Mouse (Mus musculus): ENCODE results near the gene Tyw5.
A peak's percentile ranks its signal among the peaks of the same experiment; 100 is the strongest.

The Tyw5 gene

DNA sequence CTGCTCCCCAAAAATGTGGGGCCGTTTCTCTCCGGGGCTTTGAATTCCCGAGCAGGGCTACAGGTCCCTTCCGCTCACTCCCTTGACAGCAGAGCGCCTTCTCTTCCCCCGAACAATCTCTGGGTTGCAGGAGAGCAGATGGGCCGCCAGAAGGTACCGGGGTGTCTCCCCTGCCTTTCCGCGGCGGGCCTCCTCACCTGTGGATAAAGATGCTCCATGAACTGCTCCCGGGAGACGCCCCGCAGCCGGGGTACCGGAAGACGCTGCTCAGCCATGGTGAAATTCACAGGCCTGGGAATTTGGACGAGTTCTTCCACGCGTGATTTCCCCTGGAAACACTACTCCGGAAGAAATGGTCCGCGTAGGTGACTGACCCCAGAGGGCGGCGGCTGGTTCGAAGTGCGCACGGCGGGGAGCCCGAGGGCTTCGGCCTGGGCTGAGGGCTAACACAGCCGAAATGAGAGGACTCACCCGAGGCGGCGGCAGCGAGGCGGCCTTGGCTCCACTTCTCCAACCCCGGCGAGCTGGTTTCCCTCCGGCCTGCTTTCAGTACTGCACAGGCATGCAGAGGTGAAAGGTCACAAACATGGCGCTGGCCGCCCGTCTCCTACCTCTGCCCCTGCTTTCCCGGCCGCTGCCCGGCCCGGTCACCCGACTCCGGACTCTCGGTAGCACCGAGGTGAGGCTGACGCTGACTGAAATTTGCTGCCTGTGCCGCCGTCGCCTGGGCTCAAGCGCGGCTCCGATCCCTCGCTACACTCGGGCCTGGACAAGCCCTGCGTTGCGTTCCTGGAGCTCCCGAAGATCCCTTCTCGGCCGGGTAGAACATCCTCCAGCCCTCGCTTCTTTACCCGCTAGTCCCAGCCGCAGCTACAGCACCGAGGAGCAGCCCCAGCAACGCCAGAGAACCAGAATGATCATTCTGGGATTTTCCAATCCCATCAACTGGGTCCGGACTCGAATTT lies at the start of gene Tyw5, which contains the start of gene Maip1:
Gene Tyw5, minus strand, starts transcription at position 915 of the 965 bp plus-strand sequence.
Gene Maip1, plus strand, starts transcription at position 142 of the 965 bp plus-strand sequence.
- peak; percentile 88 for DNase-seq

DNA sequence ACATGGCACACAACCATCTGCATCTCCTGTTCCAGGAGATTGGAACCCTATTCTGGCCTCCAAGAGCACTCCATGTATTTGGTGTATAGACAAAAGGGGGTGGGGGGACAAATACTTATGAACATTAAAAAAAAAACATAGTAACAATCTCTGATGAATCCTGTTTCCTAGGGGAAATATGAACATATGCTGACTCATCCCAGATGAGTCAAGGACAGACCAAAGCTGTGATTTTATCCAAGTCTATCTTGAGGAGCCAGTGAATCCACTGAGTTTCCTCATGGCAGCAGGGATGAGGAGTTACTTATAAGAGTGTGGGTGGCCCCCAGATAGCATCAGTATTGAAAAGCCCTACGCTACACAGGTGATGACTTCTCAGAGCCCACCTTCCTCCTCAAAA lies 43.3 kb upstream of the Tyw5 start:
- DNase-seq, result no peak

DNA sequence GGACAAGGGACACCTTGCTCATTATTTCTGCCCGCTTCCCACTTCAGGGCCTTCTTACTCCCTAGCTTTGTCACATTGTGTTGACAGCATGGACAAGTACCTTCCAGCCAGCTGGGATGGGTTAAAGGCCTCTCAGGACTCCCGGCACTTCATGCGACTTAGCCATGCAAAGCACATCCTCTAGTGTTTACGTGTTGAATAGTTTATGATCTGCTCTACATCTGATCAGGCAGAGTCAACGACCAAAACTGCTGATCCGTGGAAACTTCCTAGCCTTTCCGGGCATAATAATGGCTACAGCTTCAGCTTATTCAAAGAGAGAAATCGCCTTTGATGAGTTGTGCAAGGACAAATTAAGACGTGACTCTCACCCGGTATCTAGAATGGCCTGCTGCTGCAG lies 38.8 kb upstream of the Tyw5 start:
- DNase-seq, result no peak

DNA sequence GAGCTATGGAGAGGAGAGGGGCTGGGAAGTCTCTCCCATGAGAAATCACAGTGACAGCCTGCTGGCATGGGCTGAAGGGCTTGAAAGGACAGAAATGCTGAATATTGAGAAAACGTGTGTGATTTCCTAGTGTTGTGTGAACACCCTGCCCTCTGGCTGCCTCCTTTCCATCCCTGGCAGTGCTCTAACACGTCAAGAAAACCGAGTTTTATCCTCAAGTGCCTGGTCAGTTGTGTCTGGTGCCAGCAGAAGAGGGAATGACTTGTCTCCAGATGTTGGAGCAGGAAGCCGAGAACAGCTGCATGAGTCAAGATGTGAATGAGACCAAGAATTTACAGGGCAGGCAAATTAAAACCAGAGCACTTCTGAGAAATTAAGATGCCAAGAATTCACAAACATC lies 33.9 kb upstream of the Tyw5 start:
- DNase-seq, result no peak

DNA sequence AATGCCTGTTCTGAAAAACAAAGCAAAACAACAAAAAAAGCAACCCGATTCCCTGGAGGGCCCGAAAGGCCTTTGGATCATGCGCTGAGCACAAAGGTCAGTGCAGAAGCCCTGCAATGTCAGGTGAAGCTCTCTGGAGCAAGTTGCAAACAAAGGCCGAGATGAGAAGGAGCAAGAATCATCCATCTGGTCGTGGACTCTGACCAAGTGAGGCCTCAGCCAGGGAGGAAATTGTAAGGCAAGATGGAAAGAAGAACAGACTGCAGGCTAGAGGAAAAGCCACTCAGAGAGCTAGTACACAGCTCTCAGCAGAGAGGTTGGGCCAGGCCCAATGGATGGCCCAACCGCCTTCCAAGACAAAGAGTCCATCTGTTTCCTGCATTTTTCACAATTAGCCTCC lies 32.1 kb upstream of the Tyw5 start:
- DNase-seq, result peak; percentile 17

DNA sequence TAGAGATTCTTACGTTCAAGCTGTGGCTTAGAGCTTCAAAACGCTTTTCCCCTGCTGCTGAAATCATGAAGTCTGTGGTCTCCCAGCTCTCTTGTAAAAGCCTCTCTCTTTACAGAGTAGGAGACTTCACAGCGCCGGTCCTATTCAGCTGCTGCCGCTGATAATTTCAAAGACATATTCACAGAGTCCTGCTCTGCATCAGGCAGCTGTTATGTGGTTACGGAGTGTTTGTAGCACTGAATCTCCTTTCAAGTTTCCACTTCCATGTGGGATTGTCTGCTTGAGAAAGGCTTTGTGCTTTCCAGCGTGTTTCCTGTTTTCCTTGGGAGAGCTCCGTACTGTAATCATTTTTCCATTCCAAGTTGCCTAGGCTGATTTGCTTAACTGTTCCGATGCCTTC lies 30.1 kb upstream of the Tyw5 start:
- DNase-seq, result peak; percentile 36

DNA sequence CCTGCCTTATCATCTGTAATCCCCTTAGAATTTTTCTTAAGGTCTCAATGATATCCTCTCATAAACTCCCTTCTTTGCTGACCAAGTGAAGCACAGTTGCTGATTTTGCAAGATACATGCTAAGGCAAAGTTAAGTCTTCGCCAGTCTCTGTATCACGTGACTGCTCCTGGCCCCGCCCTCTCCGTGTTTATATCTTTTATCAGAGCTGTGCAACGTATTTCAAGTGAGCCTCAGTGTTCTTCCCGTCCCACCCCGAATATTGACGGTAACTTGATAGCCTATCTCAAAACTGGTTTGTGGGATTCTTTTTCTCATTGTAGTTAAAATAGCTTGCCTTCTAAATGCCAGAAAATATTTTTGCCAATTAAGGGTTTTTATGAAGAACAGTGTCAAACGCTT lies 29.5 kb upstream of the Tyw5 start:
- peak; percentile 79 for DNase-seq

DNA sequence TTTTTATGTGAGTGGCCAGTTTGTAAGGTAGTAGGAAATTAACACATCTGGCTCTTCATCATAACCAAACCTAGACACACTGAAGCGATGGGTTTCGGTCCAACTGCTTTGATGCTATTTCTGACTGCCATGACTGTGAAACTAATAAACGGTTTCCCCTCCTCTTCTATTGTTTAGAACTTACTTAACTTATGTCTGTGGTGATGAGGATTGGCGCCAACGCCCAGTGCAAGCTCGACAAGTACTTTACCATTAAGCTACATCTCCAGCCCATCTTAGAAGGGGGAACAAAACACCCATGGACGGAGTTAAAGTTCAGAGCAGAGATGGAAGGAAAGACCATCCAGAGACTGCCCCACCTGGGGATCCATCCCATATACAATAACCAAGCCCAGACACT lies 26.2 kb upstream of the Tyw5 start:
- no peak for DNase-seq

DNA sequence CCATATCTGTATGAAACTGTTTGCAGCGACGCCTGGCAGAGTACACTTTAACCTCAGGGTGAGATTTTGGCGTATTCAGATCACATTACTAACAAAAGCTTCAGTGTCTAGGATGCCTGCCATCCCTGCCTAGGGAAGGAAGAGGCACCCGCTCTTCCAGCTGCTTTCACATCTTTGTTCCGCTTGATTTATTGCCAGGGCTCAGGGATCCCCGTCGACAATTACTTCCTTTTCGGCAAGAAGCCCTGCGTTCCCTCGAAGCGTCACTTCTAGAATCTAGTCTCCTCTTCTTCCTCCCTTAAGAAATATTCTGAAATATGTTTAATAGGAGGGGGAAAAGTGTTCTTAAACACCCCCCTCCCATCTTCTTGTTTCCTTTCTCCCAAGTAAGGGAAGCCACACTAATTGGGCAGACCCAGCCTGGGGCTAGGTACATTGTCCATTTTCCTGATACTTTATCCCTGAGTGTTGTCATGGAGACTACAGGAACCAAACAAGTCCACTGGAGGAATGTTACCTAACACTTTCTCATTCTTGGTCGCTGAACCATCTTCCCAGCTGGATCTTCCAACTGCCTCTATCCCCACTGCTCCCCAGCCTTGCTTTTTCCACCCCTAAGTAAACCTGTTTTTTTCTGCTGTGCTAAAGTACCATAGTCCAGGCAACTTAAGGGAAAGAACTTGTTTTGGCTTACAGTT lies 23.0 kb upstream of the Tyw5 start:
- peak; percentile 52 for DNase-seq

DNA sequence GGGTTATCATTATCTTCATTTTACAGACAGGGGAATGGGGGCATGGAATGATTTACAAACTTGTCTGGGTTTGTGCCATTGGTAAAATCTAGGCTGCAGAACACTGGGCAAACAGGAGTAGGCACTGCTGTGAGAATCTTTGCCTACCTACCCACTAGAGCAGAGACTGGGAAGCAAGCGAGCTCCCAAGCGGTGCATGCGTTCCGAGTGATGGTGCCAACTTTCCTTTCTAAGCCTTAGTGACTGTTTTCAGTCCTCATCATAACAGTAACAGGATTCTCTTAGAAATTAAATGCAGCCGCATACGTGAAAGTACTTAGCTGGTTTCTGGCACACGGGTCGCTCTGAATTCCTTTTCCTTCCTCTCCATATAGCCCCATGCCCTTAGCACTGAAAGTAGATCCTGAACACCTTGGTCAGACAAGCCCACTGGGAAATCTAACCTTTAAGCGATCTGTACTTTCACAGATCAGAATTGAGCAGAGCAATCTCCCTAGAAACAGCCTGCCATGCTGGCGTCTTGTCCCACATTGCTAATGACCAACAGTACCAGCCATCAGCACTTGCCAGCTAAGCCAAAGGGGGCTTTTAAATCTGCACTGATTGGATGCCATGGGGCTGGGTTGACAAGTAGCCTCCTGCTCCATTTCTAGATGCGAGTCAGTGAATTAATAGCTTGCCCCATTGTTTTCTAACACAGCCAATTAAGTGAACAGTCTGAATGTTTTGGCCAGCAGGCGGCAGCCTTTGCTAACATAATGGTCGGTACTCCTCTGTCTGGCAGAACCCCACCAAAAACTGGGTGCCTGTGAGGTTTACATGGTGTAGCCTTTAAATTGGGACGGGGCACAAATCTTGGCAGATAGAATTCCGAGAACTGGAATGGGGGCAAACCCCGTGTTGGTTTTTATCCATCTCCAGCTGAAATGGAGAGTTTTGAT lies 21.7 kb upstream of the Tyw5 start:
- peak; percentile 90 for DNase-seq

DNA sequence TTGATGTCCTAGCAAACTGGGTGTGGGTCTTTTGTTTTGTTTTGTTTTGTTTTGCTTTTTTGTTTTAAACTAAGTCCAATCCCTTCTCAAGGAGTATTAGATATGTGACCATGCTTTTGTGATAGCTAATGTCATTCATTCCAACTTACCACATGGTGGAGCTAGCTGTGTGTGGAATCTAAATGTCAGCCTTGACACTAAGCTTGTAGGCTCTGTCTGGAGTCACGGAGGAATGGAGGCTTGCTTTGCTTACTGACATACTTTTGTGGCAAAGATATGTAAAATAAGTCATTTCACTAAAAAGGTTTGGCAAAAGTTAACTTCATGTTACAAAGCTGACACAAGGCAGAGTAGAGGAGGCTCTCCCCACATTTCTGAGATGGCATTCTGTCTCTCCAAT lies 16.8 kb upstream of the Tyw5 start:
- DNase-seq, result peak; percentile 27

DNA sequence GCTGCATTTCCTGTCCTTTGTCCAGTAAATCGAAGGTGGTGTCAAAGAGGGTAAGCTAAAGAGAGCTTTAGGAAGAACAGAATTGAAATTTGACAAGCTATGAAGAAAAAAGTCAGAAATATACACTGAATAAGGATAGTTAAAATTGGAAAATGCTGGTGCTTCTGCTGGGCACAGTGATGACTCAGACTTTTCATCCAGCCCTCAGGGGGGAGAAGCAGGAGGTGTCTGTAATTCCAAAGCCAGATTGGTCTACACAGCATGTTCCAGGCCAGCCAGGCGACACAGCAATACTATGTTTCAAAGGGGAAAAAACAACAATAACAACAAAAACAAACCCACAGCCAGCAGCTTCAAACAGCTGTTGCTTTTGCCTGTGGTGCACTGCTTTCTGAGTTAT lies 6.5 kb upstream of the Tyw5 start:
- no peak for DNase-seq

DNA sequence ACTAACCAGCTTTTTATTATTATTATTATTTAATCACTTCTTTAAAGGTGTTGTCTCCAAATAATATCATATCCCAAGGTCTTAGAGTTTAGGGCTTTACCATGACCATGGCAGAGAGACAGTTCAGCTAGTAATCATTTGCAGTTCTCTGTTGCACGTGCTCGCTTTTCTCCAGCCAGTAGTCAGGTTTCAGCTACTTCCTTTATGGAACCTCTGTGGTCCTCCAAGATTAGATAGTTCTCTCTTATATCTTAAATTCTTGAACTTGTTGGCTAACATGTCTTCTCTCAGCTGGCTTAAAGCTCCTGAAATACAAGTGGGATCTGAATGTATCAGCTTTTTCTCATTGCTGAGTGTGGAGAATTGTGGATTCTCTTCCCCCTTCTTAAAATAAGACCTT lies 2.1 kb upstream of the Tyw5 start:
- no peak for DNase-seq

DNA sequence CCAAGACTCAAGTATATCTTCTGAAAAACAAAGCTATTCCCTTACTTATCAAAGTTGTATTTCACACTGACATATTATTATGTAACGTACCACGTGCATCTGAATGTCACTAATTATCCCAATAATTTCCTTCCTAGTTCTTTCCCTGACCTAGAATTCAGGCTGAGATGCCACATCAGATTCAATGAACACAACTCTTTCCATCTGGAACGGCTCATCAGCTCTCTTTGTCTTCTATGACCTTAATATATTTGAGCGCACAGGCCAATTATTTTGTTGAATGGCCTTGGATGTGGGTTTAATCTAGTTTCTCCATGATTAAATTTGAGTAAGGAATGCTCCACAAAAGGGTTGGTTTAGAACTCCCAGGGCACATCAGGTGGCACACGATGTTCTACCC lies 4.8 kb downstream of the Tyw5 start:
- no peak for DNase-seq

DNA sequence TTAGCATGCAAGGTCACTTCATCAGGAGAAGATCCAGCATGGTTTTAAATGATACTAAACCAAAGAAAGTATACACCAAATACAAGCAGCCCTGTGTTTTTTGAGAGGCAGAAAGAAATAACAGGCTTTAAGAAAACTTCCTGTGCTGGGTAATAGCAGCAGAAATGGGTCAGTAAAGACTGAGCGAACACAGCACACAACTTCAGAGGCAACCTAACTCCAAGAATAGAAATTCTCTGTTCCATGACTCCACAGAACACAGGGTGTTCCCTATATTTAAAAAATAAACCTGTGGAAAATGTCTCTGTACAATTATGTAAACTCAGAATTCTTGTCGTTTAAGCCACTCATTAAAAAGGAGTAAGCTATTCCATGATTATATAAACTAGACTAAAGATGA lies 6.0 kb downstream of the Tyw5 start:
- no peak for DNase-seq

DNA sequence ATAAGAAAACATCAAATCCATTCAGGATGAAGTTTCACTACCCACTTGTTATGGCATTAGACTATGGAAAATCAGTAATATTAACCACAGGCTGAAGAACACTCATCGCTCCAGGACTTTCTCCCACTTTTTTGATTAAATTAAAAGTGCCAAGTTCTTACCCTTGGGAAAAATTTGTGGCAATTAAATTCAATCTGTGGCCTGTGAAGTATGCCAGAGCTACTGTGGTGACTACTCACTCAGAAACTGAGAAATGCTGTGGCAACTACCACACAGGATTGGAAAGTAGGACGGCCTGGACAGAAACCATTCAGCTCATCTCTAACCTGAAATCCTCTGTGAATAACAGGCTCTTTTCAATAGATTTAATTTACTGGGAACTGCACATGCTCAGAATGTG lies 6.6 kb downstream of the Tyw5 start:
- DNase-seq, result no peak

DNA sequence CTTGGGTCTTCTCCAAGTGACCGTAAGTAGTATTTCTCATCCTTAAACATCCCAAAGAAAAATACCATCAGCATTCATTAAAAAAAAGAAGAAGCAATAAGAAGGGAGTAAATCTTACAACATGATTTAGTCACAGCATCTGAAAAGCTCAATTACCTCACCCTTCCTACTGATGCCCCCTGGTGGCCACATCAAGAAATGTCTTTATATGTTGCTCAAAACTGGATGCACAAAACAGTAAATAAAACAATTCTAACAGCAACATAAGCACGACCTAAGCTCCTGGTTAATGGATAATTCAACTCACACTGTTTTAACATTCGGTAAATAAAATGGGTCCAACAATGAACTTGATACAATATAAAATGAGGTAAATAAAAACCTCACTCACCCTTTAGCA lies 12.8 kb downstream of the Tyw5 start:
- peak; percentile 44 for DNase-seq

DNA sequence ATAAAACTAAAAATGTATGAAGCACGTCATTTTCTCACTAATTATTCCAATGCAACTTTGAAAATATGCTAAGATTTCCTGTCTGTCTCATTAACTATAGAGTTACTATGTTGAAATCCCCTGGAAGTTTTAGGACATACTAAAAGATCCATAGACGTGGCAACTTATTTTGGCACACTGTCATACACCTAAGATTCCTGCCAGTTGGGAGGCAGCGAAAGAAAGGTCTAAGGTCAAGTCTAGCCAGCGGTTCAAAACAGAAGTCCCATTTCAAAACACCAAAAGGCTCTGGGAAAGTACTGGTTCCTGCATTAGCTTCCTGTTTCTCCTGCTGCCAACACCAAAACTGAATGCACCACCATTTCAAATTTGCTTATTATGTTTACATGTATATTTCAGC lies 14.5 kb downstream of the Tyw5 start:
- no peak for DNase-seq

DNA sequence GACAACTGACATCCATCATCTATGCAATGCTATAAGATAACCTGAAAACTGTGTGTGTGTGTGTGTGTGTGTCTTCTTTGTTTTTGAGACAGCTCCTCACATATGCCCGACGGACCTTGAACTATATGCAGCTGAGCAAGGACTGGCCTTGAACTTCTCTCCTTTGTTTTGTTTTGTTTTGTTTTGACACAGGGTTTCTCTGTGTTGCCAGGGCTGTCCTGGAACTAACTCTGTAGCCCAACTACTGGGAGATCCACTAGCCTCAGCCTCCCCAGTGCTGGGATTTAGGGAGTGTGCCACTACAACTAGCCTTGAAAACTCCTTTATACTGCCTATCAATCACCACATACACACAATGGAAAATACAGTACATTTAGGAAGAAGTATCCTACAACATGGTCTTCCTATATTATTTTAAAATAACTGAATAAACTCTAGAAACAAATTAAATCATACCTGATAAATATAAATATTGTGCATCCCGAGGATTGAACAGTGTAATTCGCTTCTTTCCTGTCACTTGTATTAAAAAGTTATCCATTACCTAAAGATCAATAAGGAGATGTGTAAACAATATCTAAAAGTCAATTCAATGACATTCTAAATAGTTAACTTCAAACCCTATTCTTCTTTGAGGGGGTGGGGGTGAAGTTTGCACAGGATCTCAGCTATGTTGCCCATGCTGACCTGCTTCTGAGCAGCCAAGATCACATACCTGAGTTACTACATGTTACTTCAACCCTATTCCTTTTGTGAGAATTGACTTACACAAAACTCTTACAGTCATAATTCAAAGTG lies 15.7 kb downstream of the Tyw5 start:
- no peak for DNase-seq

DNA sequence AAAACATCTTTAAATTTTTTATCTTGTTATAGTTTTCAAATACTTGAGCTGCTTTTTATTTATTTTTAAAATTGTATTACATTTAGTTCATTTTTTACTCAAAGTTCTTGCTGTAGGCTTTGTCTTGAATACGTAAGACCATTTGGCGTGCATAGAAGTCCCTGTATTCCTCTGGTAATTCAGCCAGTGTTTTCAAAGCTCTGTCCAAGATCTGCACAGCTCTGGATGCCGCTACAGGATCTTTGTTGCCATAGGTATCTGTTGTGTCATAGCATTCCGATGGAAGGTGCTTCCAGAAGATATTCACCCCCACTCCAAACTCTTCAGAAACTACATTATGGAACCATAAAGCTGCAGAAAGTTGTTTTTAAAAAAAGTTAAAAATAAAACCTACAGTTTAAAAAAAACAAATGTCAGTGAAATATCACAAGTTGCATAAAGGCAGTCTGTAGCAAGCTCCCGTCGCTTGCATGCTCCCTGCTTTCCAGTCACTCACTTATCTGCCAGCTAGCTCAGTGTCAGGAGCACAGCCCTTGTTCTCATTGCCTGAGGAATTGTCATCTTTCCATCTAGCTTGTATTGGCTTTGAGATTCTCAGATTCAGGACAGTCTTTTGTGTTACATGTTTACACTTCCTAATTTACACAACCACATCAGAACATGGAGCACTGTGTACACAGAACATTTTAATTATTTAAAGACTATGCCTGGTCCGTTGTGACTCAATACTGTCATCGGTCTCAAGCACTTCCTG lies 18.3 kb downstream of the Tyw5 start:
- DNase-seq, result no peak

DNA sequence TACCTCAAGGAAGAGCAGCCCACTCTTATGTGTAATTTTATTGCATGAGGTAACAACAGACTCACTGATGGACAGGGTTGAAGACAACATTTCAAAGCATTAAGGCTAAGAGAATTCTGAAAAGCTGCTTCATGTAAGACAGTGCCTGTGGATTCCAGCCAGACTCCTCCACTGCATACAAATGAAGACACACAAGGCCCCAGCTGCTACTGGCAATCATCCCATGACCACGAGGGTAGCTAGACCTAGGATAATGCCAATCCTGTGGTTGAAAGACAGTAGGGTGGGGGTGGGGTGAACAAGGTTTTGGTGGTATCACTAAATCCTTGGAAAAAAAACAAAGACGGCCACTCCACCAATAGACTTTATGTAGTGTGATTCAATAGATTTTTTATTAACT lies 19.0 kb downstream of the Tyw5 start:
- no peak for DNase-seq

All from kidney, postnatal 14 days (tissue).